Mouse (Mus musculus): ENCODE measurements around the gene Atp6v1f. TPM values are rescaled to one million over a fixed set of nuclear protein-coding genes. Genes with fewer than 3 reads are reported as not detected.

Gene Atp6v1f
- total RNA-seq, 2 experiments from 2014 or later = 253 to 268 TPM

DNA sequence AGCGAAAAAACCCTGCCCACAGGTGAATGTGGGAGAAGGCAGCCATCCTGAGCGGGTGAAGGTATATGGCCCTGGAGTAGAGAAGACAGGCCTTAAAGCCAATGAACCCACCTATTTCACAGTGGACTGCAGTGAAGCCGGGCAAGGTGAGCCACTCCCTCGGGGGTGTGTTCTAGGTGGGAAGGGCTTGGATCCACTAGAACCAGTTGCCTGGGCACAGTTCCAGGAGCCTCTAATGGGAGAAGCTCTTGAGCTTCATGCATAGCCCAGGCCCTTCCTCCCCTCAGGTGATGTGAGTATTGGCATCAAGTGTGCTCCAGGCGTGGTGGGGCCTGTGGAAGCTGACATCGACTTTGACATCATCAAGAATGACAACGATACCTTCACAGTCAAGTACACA lies 22.2 kb upstream of the Atp6v1f start:
- DNase-seq (ENCODE audit: low spot score in 2 of 2) = no peak

DNA sequence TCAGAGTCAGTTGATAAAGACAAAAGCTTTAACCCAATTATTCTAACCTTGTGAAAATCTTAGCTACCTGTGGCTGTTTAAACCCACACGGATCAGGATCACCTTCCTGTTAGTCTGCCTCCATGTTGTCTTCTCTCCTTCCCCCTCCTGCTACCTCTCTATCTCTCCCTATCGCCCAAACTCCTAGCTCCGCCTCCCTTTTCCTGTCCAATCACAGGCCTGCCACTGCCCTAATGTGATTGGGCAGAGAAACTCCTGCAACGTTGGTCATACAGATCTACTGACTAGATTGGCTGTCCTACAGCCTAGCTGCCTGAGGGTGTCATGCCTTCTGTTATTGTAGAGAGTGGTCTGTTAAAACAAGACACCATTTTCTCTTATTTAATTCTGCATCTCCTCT lies 17.7 kb upstream of the Atp6v1f start:
- intact Hi-C loops (cut with DNase I) = no loop called here
- DNase-seq (ENCODE audit: low spot score in 2 of 2) = no peak

More for the DNA sequence above, 22.2 kb upstream of the Atp6v1f start:
- intact Hi-C loops (cut with DNase I) = no loop called here

DNA sequence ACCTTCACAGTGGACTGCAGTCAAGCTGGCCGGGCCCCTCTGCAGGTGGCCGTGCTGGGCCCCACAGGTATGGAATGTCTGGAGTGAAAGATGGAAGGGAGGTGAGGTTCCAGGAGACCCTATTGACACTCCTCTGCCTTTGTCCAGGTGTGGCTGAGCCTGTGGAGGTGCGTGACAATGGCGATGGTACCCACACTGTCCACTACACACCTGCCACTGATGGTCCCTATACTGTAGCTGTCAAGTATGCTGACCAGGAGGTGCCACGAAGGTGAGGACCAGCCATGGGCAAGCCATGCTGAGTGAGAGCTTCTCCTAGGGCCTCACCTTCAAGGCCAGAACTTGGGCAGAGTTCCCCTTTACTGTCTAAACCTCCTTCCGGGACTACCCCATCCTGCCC lies 16.9 kb upstream of the Atp6v1f start:
- no peak for DNase-seq (ENCODE audit: low spot score in 2 of 2)

DNA sequence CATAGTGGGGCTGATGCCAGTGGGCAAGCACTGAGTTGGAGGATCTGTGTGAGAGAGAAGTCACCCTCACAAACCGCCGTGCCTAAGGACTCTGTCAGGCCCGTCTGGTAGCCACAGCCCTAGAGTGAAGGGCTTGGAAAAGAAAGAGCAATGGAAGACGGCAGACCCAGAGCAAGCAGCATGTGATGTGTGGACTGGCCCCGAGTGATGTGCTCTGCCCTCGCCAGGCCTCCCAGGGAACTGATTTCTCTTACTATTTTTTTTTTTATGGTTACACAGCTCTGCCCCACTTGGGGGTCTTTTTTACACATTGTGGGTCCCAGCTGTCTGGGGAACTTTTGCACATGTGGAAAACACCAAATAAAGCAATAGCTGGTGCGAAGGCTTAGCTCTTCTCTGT lies 6.0 kb upstream of the Atp6v1f start:
- DNase-seq (ENCODE audit: low spot score in 2 of 2) = no peak

More for the DNA sequence above, 16.9 kb upstream of the Atp6v1f start:
- intact Hi-C loops (cut with DNase I) = no loop called here

DNA sequence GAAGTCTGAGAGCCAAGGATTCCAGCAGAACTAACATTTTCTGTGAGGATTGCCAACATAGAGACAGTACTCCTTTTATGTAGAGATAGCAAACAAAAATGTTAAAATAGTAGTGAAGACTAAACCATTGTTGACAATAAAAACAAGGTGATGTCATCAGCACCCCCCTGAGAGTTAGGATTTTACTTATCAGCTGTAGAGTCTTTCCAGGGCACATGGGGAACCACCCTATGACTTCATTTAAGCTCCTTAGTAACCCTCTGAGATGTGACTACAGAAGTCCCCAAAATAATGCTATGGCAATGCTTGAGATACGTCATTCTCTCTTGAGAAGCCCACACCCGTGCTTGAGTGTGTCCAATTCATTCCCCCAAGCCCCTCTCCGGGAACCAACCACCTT lies 4.1 kb upstream of the Atp6v1f start:
- intact Hi-C loops (cut with DNase I) = no loop called here
- no peak for DNase-seq (ENCODE audit: low spot score in 2 of 2)

More for the DNA sequence above, 6.0 kb upstream of the Atp6v1f start:
- intact Hi-C loops (cut with DNase I) = no loop called here

DNA sequence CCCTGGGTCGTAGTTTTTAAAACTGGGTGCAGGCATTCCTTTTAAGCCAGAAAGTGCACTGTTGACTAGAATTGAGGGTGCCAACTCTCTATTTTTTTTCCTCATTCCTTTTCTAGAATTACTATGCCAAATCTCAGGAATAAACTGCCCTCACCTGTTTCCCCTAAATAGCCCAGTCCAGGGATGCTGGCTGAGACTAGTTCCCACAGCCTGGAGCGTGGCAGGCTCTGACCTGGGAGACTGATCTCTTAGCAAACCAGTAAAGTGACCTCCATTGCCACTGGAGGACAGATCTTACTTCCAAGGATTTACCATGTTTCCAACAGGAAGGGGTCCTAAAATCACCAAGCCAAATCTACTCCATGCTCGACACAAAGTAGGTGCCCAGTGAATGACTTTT lies 1.3 kb downstream of the Atp6v1f start:
- intact Hi-C loops (cut with DNase I) = no loop called here

DNA sequence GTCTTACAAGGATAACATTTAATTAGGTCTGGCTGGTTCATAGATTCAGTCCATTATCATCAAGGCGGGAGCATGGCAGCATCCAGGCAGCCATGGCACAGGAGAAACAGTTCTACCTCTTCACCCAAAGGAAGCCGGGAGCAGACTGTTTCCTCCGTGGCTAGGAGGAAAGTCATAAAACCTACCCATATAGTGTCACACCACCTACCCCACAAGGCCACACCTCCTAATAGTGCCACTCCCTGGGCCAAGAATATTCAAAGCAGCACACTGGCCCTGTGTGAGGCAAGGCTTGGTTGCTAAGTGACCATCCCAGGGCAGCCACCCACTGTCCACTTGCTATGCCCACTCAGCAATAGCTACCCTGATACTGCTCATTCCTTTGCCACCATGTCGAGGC lies 3.6 kb downstream of the Atp6v1f start, which contains the start of gene Atp6v1fnb:
TSS of gene Atp6v1fnb (plus strand) at position 301 of the 400 bp plus-strand sequence.
- no peak for DNase-seq (ENCODE audit: low spot score in 2 of 2)
- intact Hi-C loops (cut with DNase I) = no loop called here

More for the DNA sequence above, 1.3 kb downstream of the Atp6v1f start:
- no peak for DNase-seq (ENCODE audit: low spot score in 2 of 2)

DNA sequence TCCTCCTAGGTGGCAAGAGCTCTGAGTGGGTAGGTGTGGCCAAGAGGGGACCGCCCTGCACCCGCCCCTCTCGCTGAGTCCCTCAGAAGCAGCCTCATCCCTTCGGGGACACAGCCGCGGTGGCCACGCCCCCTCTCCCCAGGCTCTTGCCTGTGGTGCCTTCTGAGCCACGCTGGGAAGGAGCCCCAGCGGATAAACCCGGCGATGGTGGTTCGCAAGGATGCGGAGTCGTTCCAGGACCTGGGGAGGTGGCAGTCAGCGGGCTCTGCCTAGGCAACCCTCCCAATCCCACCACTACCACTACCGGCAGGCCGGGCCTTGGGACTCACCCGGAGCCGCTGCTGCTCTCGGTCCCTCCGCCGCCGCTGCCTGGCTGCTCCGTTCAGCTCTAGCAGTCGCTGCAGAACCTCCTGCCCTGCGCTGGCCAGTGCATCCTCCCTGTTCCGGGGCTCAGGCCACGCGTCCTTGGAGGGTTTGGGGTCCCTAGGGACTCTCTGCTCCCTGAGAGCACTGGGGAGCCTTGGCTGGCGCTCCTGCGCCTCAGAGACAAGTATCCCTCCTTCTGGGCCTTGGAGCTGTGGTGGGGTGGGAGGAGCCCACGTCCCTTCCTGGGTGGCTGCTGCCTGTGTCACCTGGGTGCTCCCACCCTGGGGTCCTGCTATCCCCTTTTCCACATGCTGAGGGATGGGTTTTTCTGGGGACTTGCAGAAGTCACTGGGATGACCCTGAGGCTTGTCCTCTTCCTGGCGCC lies 6.6 kb downstream of the Atp6v1f start:
- intact Hi-C loops (cut with DNase I) = no loop called here
- peak; percentile 67 to 72 for DNase-seq (ENCODE audit: low spot score in 2 of 2)

DNA sequence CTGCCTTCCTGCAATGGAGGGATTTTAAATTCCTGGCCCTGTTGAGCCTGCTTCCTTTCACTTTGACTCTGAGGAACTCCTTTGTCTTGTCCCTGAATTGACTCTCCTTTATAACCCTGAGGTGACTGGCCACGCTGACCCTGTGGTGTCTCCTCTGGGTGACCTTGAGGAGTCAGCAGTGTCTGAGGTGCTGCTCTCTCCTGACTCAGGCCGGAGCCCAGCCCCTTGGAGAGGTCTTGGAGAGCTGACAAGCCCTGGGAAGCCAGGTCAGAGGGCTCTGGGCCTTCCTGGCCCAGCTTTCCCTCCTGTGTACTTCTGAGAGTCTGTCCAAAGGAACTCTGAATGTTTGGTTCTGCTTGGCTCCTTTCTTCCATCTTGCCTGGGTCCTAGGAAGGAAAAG lies 7.2 kb downstream of the Atp6v1f start:
- DNase-seq (ENCODE audit: low spot score in 2 of 2) = no peak
- intact Hi-C loops (cut with DNase I) = no loop called here

DNA sequence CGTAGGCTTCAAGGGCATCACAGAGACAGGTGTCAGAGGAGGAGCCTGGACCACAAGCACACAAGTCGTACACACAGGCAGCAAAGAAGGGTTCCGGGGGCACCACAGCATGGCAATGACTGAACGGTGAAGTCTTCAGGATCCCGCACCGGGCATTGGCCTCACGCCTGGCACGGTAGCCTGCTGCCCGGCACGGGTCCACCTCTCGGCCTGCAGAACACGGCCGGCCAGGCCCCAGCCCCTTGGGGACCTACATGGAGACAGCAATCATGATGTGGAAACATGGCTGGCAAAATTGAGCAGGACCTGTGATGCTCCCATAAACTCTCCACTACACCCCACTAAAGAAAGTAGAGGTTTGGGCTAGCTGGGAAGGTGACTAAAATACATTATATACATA lies 15.2 kb downstream of the Atp6v1f start:
- DNase-seq (ENCODE audit: low spot score in 2 of 2) = no peak
- intact Hi-C loops (cut with DNase I) = no loop called here

DNA sequence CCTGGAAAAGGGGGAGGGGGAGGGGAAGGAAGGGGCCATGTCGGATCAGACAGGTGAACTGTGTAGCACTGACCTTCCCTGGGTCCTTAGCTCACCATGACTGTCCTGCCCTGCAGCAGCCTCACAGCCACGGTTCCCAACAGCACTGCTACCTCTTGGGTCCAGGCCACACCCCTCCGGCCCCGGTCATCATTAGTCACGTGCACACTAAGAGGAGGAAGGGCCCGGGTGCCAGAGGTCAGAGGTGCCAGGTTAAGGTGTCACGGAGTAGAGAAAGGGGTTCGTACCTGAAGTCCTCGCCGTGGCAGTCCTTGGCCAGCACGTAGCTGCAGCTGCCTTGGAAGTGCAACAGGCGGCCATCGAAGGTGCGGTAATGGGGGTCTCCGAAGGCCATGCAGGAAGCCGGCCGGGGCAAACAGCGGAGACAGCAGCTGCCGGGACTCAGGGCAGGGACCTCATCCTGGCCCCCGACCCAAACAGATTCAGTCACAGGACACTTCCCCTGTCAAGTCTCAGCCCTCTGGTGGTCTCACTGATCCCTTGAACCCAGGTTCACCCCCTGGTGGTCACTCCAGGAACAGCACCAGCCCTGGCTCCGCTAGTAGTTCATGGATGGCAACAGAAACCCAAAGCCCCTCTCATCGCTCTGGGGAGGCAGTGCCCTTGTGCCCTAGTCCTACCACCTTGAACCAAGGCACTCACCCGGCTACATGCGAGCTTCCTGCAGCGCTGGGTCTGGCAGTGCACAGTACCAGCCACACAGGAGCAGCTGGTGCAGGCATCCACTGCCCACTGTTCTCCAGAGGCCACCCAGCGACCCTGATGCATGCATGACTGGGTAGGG lies 17.4 kb downstream of the Atp6v1f start:
- intact Hi-C loops (cut with DNase I) = no loop called here

DNA sequence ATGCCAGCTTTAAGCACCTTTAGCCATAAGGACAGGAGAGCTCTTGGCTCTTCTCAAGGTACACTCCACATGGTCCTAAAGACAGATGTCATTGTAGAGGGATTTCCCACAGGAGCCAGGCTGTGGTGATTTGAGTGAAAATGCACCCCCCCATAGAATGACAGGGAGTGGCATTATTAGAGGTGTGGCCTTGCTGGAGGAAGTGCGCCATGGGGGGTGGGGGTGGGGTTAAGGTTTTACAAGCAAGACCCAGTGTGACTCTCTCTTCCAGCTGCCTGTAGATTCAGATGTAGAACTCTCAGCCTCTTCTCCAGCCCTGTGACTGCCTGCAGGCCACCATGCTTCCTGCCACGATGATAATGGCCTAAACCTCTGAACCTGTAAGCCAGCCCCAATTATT lies 18.4 kb downstream of the Atp6v1f start:
- intact Hi-C loops (cut with DNase I) = no loop called here
- no peak for DNase-seq (ENCODE audit: low spot score in 2 of 2)

More for the DNA sequence above, 17.4 kb downstream of the Atp6v1f start:
- peak in 1 of 2 experiments; percentile 69 for DNase-seq (ENCODE audit: low spot score in 2 of 2)

DNA sequence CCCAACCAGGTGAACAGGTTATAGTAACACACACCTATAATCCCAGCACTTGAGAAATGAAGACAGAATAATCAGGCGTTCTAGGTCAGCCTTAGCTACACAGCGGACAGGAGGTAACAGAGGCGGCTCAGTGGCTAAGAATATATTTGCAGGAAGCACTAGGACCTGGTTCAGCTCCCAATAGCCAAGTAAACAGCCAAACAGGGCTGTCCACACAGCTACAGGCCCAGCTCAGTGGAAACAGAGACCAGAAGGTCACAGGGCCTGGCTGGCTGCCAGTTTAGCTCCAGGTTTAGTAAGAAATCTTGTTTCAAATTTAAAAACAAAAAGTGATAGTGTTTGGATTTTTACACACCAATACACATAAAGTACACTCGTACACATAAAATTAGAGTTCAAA lies 26.6 kb downstream of the Atp6v1f start:
- no peak for DNase-seq (ENCODE audit: low spot score in 2 of 2)
- intact Hi-C loops (cut with DNase I) = no loop called here

DNA sequence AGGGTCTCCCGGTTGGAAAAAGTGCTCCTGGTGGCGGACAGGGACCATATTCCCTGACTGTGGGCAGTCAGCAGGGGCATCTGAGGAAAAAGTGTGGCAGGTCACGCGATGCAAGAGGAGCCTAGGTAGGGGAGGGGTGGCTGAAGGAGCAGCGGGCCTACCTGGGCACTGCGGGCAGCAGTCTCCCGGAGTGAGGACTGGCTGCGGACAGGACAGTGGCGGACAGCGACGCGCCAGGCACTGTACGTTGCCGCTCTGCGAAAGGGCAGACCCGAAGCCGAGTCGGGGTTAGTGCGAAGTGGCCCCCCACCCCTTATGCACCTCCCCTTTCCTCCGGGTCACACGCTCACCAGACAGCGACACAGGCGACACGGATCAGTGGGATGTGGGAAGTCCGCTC lies 28.8 kb downstream of the Atp6v1f start:
- DNase-seq (ENCODE audit: low spot score in 2 of 2) = no peak
- intact Hi-C loops (cut with DNase I) = no loop called here

DNA sequence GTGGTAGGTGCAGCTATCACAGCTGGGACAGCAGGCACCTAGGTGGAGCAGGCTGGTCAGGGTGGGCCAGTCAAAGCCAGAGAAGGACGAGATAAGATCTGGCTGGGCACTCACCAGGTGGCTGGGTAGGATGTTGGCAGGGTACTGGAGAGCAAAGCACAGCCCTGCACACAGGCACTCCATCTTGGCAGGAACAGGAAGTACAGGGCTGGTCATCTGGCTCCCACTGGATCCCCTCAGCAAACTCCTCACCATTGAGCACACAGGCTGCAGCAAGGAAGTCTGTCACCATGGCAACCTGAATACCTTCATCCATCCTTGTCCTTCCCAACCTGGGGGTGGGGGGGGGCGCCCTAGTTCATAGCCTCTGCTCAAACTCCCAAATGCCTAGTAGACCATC lies 30.3 kb downstream of the Atp6v1f start:
- intact Hi-C loops (cut with DNase I) = no loop called here
- DNase-seq (ENCODE audit: low spot score in 2 of 2) = no peak

DNA sequence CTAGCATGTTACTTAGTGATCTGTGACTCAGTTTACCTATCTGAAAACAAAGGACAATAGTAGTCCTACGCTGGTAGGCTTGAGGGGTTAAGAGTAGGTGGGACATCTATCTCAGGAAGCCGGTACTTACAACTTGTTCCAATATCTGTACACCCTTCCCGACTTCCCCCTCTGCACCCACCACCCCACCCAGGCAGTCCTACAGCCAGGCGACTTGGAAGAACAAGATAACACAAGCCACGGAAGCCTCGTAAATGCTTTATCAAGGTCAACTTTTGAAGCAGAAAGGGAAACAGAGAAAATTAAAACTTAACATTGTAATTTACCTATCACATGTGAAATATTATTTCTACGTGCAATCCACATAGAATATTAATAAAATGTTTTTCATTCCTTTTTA lies 32.7 kb downstream of the Atp6v1f start:
- no peak for DNase-seq (ENCODE audit: low spot score in 2 of 2)
- intact Hi-C loops (cut with DNase I) = no loop called here

DNA sequence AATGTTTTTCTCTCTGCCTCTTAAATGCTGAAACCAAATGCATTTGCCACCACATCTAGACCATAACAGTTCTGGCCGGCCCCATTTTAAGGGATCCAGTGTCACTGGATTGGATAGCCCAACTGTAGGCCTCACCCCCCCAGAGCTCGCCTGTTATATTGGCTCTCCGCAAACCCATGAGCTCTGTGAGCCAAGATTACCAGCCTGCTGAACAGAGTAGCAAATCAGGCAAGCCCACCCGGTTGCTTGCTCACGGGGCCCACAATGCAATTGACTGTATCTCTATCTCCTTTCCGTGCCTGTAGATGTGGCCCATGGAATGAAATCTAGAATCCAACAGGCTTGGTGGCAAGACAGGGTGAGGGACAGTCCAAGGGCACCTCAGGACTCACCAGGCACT lies 33.3 kb downstream of the Atp6v1f start:
- no peak for DNase-seq (ENCODE audit: low spot score in 2 of 2)
- intact Hi-C loops (cut with DNase I) = no loop called here

DNA sequence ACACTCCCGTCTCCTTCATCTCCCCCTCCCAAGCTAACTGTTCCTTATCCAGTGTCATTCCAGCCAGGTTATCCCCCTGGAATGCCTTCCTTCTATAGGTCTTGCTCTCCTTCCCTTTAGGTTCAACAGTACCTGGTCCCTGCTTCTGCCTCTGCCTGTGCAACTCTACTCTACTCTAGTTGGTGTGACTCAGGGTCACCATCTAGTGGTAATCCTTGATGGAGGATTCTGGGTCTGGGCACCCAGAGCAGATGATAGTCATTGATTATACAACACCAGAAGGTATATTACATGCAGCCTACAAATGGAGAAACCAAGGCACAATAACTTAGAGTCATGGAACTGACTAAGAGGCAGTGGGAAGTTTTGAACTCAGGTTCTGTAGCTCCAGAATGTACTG lies 34.1 kb downstream of the Atp6v1f start:
- intact Hi-C loops (cut with DNase I) = no loop called here
- no peak for DNase-seq (ENCODE audit: low spot score in 2 of 2)

DNA sequence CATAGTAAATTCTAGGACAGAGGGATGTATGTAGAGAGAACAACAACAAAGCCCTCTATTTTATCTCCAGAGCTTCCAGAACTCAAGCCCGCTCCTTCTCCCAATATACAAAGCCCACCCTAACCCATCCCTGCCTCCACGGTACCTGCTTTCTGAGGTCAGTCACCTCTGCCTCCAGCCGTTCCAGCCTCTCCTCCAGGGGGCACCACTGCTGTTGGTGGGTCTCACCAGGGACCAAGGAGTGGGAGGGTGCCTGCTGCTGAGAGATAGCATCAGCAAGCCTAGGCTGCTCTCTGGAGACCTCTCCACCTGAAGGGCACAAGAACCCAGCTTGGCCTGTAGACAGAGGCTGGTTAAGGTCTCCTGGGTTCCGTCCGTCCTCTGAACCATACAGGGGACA lies 38.0 kb downstream of the Atp6v1f start:
- intact Hi-C loops (cut with DNase I) = no loop called here
- no peak for DNase-seq (ENCODE audit: low spot score in 2 of 2)

DNA sequence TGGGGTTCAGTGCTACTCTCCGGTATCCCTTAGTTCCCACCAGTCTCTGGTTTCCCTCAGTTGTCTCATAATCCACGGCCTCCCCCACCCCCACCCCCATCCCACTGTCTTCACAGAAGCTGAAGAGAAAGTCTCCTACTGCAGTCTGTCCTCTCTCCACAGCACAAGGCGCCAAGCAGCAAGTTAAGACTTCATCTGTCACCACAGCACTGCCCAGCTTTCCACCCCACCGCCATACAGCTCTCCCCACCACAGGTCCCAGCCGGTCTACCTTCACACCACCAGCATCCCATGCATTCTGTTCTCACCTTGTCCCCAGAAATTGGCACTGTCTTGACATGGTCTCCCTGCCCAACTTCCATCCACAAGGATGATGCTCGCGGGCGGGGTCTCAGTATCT lies 39.3 kb downstream of the Atp6v1f start:
- DNase-seq (ENCODE audit: low spot score in 2 of 2) = no peak
- intact Hi-C loops (cut with DNase I) = no loop called here
